Mouse (Mus musculus) ES-Bruce4 (cell line): Measurements from ENCODE around the gene Me1.

Experiments
- CTCF ChIP-seq: IDR thresholded peaks from one replicate; pipeline ENCODE4 v1.8.1; 2011; ENCODE audit warnings: low read depth, low read length
- POLR2A ChIP-seq: IDR thresholded peaks from one replicate; pipeline ENCODE4 v1.8.1; 2011; ENCODE audit warnings: low read length; ENCODE audit not compliant: insufficient read depth

DNA sequence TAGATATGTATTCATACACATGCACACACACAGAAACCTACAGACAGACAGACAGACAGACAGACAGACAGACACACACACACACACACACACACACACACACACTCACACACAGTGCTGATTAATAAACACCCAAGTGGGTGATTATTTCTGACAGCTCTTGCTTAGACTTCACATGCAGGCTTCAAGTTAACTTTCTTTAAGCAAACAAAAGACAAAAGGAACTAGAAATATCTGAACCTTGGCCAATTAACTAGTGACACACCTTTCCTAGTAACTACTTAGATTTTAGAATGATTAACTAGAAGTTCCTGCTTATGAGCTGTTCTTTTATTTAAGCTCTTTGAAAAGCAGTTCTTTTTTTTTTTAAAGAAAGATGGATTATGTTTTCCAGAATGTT is 38.6 kb upstream of the Me1 start:
- TF ChIP-seq CTCF = no peak
- TF ChIP-seq POLR2A = no peak
